Mouse (Mus musculus) forebrain, embryonic 14.5 days (tissue): ENCODE data around the gene Ubtd2. TPM values are rescaled to one million over a fixed set of nuclear protein-coding genes. Genes with fewer than 3 reads are reported as not detected.

Source experiments
- ATAC-seq: fragments of 200-750 bp; cut with Nextera tagmentation; 2 replicates; pipeline ENCODE4 v1.8.0; 2017; ENCODE audit warnings: mild to moderate bottlenecking, moderate library complexity
- DNase-seq: peaks from one replicate; pipeline ENCODE4 v3.0.0-alpha.2; 2015; ENCODE audit warnings: low spot score
- H3K27ac ChIP-seq: fragments of 300-500 bp; sonication (generic); 2 replicates; pipeline ENCODE4 v1.5.1; 2014; ENCODE audit warnings: low read depth, mild to moderate bottlenecking, control low read depth, low read length, moderate library complexity
- H3K27me3 ChIP-seq: fragments of 300-500 bp; sonication (generic); replicated peaks from 2 replicates; pipeline ENCODE4 v1.6.1; 2014; ENCODE audit warnings: low read length, control low read depth, mixed read lengths; ENCODE audit not compliant: control insufficient read depth, insufficient read depth
- H3K36me3 ChIP-seq: fragments of 300-500 bp; sonication (generic); 2 replicates; pipeline ENCODE4 v1.6.1; 2014; ENCODE audit warnings: low read length, control low read depth; ENCODE audit not compliant: control insufficient read depth, insufficient read depth
- H3K4me1 ChIP-seq: fragments of 300-500 bp; sonication (generic); 2 replicates; pipeline ENCODE4 v1.6.1; 2014; ENCODE audit warnings: antibody characterized with exemption, low read length, control low read depth; ENCODE audit not compliant: control insufficient read depth, insufficient read depth
- H3K4me2 ChIP-seq: fragments of 300-500 bp; sonication (generic); 2 replicates; pipeline ENCODE4 v1.6.1; 2014; ENCODE audit warnings: mild to moderate bottlenecking, control low read depth, low read length
- H3K4me3 ChIP-seq: fragments of 300-500 bp; sonication (generic); 2 replicates; pipeline ENCODE4 v1.5.1; 2014; ENCODE audit warnings: low read depth, low read length, control low read depth
- H3K9ac ChIP-seq: fragments of 300-500 bp; sonication (generic); 2 replicates; pipeline ENCODE4 v1.6.1; 2014; ENCODE audit warnings: mild to moderate bottlenecking, low read length, control low read depth, moderate library complexity
- H3K9me3 ChIP-seq: fragments of 300-500 bp; sonication (generic); replicated peaks from 2 replicates; pipeline ENCODE4 v1.6.1; 2016; ENCODE audit warnings: low read length, control low read depth, mixed read lengths; ENCODE audit not compliant: control insufficient read depth
- WGBS: fragments of 180-500 bp; shearing (Covaris S2); extraction: QIAGEN DNeasy Blood & Tissue Kit; methylation state at CpG from one replicate; pipeline ENCODE4 v1.1.7; 2014; 5-methylcytosine and 5-hydroxymethylcytosine counted together
- polyA plus RNA-seq: library from polyadenylated mRNA; unstranded; fragments of >200 nt; fragmentation: Nextera tagmentation; extraction: Ambion mirVana; gene quantifications from 2 replicates; pipeline ENCODE4 v1.2.1, GENCODE M21; 2014

The Ubtd2 gene
- polyA plus RNA-seq, 1 experiment from 2014 or later = 71.7 TPM

GRCm38 (mm10) chr11:32486621-32487020 lies 31.5 kb downstream of the Ubtd2 start:
- H3K27me3 ChIP-seq = no peaks in the 10 kb centered on the region
- no peak overlapping the region for H3K4me3 ChIP-seq
- no peak overlapping the region for H3K9ac ChIP-seq
- no peak for ATAC-seq
- H3K36me3 ChIP-seq = 0 out of 2 replicates have a peak, but pooled peaks cover 4% of the 10 kb centered on the region
- WGBS = 87% methylated on average over 3 of the region's 3 CpGs
- no peak for DNase-seq
- no peak overlapping the region for H3K27ac ChIP-seq
- H3K9me3 ChIP-seq = no peaks in the 10 kb centered on the region
- H3K4me1 ChIP-seq = no peaks in the 10 kb centered on the region
- no peak overlapping the region for H3K4me2 ChIP-seq

- Histone ChIP-seq H3K4me2 (no peak overlapping the region), H3K27me3 (no peaks in the 10 kb centered on the region), H3K9me3 (no peaks in the 10 kb centered on the region), H3K36me3 (0 out of 2 replicates have a peak, but pooled peaks cover 4% of the 10 kb centered on the region), H3K4me1 (no peaks in the 10 kb centered on the region), H3K27ac (no peak overlapping the region), H3K4me3 (no peak overlapping the region), H3K9ac (no peak overlapping the region)
- 93% methylated on average over 3 of the region's 3 CpGs for WGBS
- ATAC-seq (no peak), DNase-seq (no peak)
These were observed 32.3 kb downstream of the Ubtd2 start for GRCm38 (mm10) chr11:32487501-32487900.

DNA sequence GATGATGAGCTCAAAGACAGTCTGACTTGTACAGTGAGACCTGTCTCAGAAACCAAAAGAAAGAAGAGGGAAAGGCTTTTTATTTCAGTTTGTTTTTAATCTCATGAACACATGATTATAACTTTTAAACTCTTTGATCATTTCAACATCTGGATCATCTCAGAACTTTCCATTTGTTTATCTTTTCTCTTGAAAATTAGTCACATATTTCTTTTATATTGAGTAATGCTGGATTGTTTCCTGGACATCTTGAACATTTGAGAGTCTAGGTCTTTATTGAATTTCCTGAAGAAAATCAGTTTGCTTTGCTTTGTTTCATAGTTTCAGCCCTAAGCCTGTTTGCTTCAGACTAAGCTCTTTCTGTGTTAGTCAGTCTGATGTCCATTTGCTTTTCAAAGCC lies 33.2 kb downstream of the Ubtd2 start:
- H3K27ac ChIP-seq = no peak overlapping the region
- H3K9me3 ChIP-seq = no peaks in the 10 kb centered on the region
- no peak overlapping the region for H3K4me3 ChIP-seq
- no peaks in the 10 kb centered on the region for H3K27me3 ChIP-seq
- DNase-seq (no peak), ATAC-seq (no peak)
- no peaks in the 10 kb centered on the region for H3K4me1 ChIP-seq
- H3K36me3 ChIP-seq = 0 out of 2 replicates have a peak, but pooled peaks cover 4% of the 10 kb centered on the region
- H3K4me2 ChIP-seq = no peak overlapping the region
- no peak overlapping the region for H3K9ac ChIP-seq

GRCm38 (mm10) chr11:32488808-32489670 lies 33.9 kb downstream of the Ubtd2 start:
- Histone ChIP-seq H3K27me3 (no peaks in the 10 kb centered on the region), H3K4me1 (no peaks in the 10 kb centered on the region), H3K4me2 (no peak overlapping the region), H3K9me3 (no peaks in the 10 kb centered on the region), H3K36me3 (0 out of 2 replicates have a peak, but pooled peaks cover 4% of the 10 kb centered on the region), H3K9ac (no peak overlapping the region), H3K4me3 (no peak overlapping the region), H3K27ac (no peak overlapping the region)
- no peak for ATAC-seq
- WGBS = 87% methylated on average over 5 of the region's 5 CpGs
- DNase-seq = no peak

GRCm38 (mm10) chr11:32491079-32491478 lies 35.9 kb downstream of the Ubtd2 start:
- DNase-seq (no peak), ATAC-seq (no peak)
- no peaks in the 10 kb centered on the region for H3K9me3 ChIP-seq
- H3K27ac ChIP-seq = no peak overlapping the region
- H3K4me3 ChIP-seq = no peak overlapping the region
- no peaks in the 10 kb centered on the region for H3K4me1 ChIP-seq
- H3K4me2 ChIP-seq = no peak overlapping the region
- 99% methylated on average over 2 of the region's 2 CpGs for WGBS
- no peaks in the 10 kb centered on the region for H3K27me3 ChIP-seq
- no peak overlapping the region for H3K9ac ChIP-seq
- 0 out of 2 replicates have a peak, but pooled peaks cover 4% of the 10 kb centered on the region for H3K36me3 ChIP-seq

DNA sequence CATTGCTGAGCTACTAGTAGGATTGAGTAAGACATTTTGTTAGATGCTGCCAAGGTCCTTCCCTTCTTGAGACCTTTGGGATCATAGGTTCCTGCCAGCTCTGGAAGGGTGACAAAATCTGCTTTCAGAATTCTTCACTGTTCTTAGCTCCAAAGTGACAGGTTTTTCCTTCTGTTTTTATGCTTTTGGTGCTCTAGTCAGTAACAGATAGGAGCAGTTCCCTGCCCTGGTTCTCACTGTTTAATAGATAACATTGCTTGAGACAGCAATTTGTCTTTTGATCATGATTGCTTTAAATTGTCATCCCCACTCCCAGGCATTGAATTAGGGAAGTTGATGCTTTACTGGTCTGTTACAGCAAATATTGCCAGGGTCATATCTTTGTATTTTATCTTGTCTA lies 38.1 kb downstream of the Ubtd2 start:
- H3K4me1 ChIP-seq = no peaks in the 10 kb centered on the region
- no peaks in the 10 kb centered on the region for H3K27me3 ChIP-seq
- H3K36me3 ChIP-seq = no peaks in the 10 kb centered on the region
- H3K27ac ChIP-seq = no peak overlapping the region
- H3K4me3 ChIP-seq = no peak overlapping the region
- H3K4me2 ChIP-seq = no peak overlapping the region
- DNase-seq = no peak
- no peak overlapping the region; the same call in 1 of the 2 replicates for H3K9ac ChIP-seq
- no peak for ATAC-seq
- no peaks in the 10 kb centered on the region for H3K9me3 ChIP-seq

- Histone ChIP-seq H3K4me2 (no peak overlapping the region), H3K9me3 (no peaks in the 10 kb centered on the region), H3K27ac (no peak overlapping the region), H3K4me3 (no peak overlapping the region), H3K27me3 (no peaks in the 10 kb centered on the region), H3K9ac (no peak overlapping the region), H3K36me3 (peaks cover 4% of the 10 kb centered on the region; the same call in 1 of the 2 replicates), H3K4me1 (no peaks in the 10 kb centered on the region)
- ATAC-seq = no peak
- DNase-seq = no peak
- WGBS = 83% methylated on average over 2 of the region's 2 CpGs
These were observed 40.1 kb downstream of the Ubtd2 start for GRCm38 (mm10) chr11:32495283-32495682.

DNA sequence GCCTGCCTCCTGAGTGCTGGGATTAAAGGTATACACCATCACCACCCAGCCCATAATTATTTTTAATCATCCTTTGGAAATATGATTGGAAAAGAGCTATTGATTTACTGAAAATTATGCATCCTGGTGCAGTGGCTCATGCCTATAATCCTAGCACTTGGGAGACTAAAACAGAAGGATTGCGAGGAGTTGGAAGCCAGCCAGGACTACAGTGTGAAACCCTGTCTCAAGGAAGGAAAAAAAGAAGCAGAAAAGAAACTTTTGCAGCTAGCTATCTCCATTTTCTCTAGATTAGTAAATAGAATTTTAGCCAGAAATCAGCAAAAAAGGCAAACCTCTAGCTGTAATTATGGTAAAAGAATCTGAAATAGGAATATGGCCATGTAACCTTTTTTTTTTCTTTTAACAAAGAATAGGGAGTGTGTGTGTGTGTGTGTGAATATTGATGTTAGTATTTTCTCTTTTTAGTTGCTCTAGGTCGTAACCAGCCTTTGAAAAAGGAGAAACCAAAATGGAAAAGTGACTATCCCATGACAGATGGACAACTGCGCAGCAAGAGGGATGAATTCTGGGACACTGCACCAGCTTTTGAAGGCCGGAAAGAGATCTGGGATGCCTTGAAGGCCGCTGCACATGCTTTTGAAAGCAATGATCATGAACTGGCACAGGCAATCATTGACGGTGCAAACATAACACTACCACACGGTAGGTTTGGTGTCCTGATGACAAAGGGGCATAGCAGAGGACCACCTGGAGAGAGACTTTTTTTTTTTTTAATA lies 43.8 kb downstream of the Ubtd2 start:
- no peaks in the 10 kb centered on the region for H3K27me3 ChIP-seq
- WGBS = 63% methylated on average over 7 of the region's 7 CpGs
- no peak overlapping the region for H3K9ac ChIP-seq
- no peak overlapping the region for H3K4me3 ChIP-seq
- H3K4me1 ChIP-seq = no peaks in the 10 kb centered on the region
- 0 out of 2 replicates have a peak, but pooled peaks have one; percentile 40 for ATAC-seq
- peak; percentile 82 for DNase-seq
- peaks cover 8% of the 10 kb centered on the region; the same call in 1 of the 2 replicates for H3K36me3 ChIP-seq
- H3K27ac ChIP-seq = no peak overlapping the region
- no peak overlapping the region for H3K4me2 ChIP-seq
- no peaks in the 10 kb centered on the region for H3K9me3 ChIP-seq
